Mouse (Mus musculus) forebrain, embryonic 16.5 days (tissue): Measurements from ENCODE around the gene Rnf227. TPM values are rescaled to one million over a fixed set of nuclear protein-coding genes. Genes with fewer than 3 reads are reported as not detected.

ENCODE experiments used
- ATAC-seq: fragments of 200-750 bp; cut with Nextera tagmentation; 2 replicates; pipeline ENCODE4 v1.8.0; 2017; ENCODE audit warnings: mild to moderate bottlenecking, moderate library complexity
- H3K27ac ChIP-seq: fragments of 300-500 bp; sonication (generic); 2 replicates; pipeline ENCODE4 v1.5.1; 2014; ENCODE audit warnings: low read length, control low read depth
- H3K27me3 ChIP-seq: fragments of 300-500 bp; sonication (generic); replicated peaks from 2 replicates; pipeline ENCODE4 v1.6.1; 2014; ENCODE audit warnings: low read length; ENCODE audit not compliant: control insufficient read depth, insufficient read depth
- H3K36me3 ChIP-seq: fragments of 300-500 bp; sonication (generic); 2 replicates; pipeline ENCODE4 v1.6.1; 2014; ENCODE audit not compliant: control insufficient read depth, insufficient read depth
- H3K4me1 ChIP-seq: fragments of 300-500 bp; sonication (generic); replicated peaks from 2 replicates; pipeline ENCODE4 v1.6.1; 2014; ENCODE audit warnings: low read length; ENCODE audit not compliant: control insufficient read depth, insufficient read depth
- H3K4me2 ChIP-seq: fragments of 300-500 bp; sonication (generic); 2 replicates; pipeline ENCODE4 v1.6.1; 2014; ENCODE audit warnings: mild to moderate bottlenecking, low read length, control low read depth
- H3K4me3 ChIP-seq: fragments of 300-500 bp; sonication (generic); replicated peaks from 2 replicates; pipeline ENCODE4 v1.5.1; 2014; ENCODE audit warnings: mild to moderate bottlenecking, low read length, control low read depth
- H3K9ac ChIP-seq: fragments of 300-500 bp; sonication (generic); replicated peaks from 2 replicates; pipeline ENCODE4 v1.6.1; 2014; ENCODE audit warnings: low read depth, low read length, control low read depth
- H3K9me3 ChIP-seq: fragments of 300-500 bp; sonication (generic); 2 replicates; pipeline ENCODE4 v1.6.1; 2016; ENCODE audit warnings: low read length; ENCODE audit not compliant: control insufficient read depth
- WGBS: fragments of 180-500 bp; shearing (Covaris S2); extraction: QIAGEN DNeasy Blood & Tissue Kit; methylation state at CpG from one replicate; pipeline ENCODE4 v1.1.7; 2014; 5-methylcytosine and 5-hydroxymethylcytosine counted together
- polyA plus RNA-seq: library from polyadenylated mRNA; unstranded; fragments of >200 nt; fragmentation: Nextera tagmentation; extraction: Ambion mirVana; gene quantifications from 2 replicates; pipeline ENCODE4 v1.2.1, GENCODE M21; 2015

The Rnf227 gene
- polyA plus RNA-seq, 1 experiment from 2014 or later = 144 TPM

DNA sequence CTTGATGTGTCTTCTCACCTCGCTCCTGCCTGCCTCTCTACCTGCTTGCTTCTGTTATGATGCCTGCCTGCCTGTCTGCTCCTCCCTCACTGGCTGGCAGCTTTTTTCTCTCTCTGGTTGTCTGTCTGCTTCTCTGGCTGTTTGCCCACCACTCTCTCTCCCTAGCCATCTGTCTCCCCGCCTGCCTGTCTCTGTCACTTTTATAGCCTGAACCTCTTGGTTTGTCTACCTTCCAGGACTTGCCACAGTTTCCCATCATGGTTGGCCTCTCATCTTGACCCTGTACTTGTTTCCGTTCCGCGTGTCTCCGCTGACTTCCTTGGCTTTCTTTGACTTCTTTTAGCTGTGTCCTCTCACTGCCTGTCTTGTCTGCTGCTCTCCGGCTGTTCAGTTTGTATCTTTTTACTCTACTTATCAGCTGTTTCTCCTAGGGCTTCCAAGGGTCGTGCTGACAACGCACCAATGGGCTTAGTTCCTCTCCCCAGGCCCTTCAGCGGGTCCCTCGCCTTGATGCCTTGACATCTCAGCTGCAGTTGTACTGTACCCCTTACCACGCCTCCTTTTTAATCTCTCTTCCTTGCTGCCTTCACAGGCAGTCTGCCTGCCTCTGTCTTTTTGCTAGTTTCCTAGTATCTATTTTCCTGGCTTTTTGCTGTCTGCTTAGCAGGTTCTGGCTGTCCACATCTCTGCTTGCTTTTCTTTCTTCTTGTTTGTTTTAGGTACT, 32.0 kb downstream of the Rnf227 start:
- H3K9ac ChIP-seq = peak overlapping the region; percentile 41; the same call in 1 of the 2 replicates
- H3K9me3 ChIP-seq = no peaks in the 10 kb centered on the region
- peaks cover 27% of the 10 kb centered on the region for H3K4me1 ChIP-seq
- no peaks in the 10 kb centered on the region for H3K27me3 ChIP-seq
- no peaks in the 10 kb centered on the region for H3K36me3 ChIP-seq
- WGBS = 29% methylated on average over 12 of the region's 12 CpGs
- H3K27ac ChIP-seq = peak overlapping the region; percentile 95
- ATAC-seq = peak; percentile 43
- peak overlapping the region; percentile 45 for H3K4me2 ChIP-seq
- H3K4me3 ChIP-seq = peak overlapping the region; percentile 2; the same call in 1 of the 2 replicates

DNA sequence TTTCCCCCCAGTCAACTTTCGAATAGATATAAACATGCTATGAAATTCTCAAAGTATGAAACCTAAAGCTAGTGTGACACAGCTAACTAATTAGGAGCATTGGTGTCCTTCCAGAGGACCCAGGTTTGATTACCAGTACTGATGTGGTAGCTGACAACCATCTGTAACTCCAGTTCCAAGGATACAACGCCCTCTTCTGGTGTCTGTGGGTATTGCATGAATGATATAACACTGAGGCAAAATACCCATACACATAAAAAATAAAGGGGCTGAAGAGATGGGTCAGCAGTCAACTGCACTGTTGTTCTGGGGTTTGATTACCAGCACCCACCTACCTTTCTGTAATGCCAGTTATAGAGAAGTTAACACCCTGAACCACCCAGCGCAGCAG, 32.5 kb downstream of the Rnf227 start:
- Histone ChIP-seq H3K27ac (peak overlapping the region; percentile 95), H3K4me1 (peaks cover 27% of the 10 kb centered on the region), H3K9me3 (no peaks in the 10 kb centered on the region), H3K9ac (no peak overlapping the region), H3K4me3 (no peak overlapping the region), H3K27me3 (no peaks in the 10 kb centered on the region), H3K36me3 (no peaks in the 10 kb centered on the region), H3K4me2 (no peak overlapping the region)
- ATAC-seq = no peak
- 64% methylated on average over 3 of the region's 3 CpGs for whole genome bisulfite sequencing

DNA sequence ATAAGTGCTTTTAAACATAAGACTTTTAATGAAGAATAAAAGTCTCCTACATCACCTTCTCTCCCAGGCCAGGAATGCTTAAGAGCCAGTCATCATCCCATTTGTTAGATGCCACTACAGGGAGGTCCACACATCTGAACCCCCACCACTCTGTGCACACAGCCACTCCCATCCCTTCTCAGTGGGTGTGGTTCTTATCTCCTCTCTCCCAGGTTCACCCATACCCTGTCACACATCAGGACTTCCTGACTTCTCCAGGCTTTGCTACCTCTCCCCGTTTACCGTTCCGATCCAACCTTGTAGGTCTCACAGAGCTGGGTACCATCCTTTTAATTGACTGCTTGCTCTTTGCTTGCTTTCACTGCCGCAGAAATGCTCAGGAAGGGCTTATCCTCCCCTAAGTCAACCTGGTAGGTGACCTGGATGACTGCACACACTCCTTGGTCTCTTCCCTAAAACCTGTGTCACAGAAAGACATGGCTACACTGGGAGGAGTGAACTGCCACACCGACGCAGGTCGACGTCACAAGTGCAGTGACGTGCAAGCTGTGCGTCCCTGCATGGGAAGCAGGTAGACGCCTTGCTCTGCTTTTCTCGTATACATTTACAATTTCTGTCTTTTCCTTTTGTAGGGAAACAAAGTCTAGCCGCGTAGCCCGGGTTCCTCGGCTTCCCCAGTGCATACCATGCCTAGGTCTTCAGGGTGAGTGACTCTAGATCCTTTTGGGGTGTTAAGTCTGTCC, 33.1 kb downstream of the Rnf227 start:
- 92% methylated on average over 16 of the region's 16 CpGs for WGBS
- Histone ChIP-seq H3K4me3 (no peak overlapping the region), H3K9ac (no peak overlapping the region), H3K27me3 (no peaks in the 10 kb centered on the region), H3K4me2 (no peak overlapping the region), H3K36me3 (no peaks in the 10 kb centered on the region), H3K9me3 (no peaks in the 10 kb centered on the region), H3K4me1 (peaks cover 27% of the 10 kb centered on the region), H3K27ac (peak overlapping the region; percentile 95)
- no peak for ATAC-seq

DNA sequence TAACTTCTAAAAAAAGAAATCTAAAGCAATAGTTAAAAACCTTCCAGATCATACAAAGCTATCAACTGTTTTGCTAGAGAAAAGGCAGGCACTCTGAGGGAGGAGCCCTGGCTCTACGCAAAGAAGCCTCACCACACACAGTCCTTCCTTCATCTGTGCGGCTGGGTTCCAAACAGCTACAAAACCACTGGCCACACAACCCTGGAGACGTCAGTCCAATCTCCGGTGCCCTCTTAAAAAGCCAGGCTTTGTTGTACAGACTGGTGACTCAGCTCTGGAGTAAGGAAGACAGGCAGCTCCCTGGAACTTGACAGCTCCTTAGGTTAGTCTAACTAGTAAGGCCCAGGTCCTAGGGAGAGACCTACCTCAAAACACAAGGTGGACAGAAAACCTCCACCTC, 35.4 kb downstream of the Rnf227 start:
- WGBS = 86% methylated on average over 4 of the region's 4 CpGs

DNA sequence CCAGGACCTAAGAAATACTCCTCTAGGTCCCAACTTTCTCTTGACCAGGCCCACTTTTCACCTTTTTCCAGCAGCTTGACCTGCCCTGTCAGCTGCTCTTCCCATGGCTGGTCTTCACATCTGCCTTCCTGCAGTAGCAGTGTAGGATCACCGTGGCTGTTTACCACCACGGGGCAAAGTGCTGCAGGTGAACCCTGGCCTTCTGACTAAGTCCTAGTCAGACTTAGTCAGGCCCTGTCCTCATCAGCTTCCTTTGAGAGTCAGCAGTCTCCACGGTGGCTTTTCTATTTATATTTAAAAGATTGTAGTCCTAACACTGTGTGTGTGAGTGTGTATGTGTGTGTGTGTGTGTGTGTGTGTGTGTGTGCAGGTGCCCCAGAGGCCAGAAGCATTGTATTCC, 37.5 kb downstream of the Rnf227 start:
- Histone ChIP-seq H3K27me3 (no peaks in the 10 kb centered on the region), H3K27ac (no peak overlapping the region), H3K4me3 (no peak overlapping the region), H3K4me2 (no peak overlapping the region), H3K9ac (no peak overlapping the region), H3K4me1 (peaks cover 8% of the 10 kb centered on the region), H3K9me3 (no peaks in the 10 kb centered on the region), H3K36me3 (no peaks in the 10 kb centered on the region)
- 82% methylated on average over 3 of the region's 3 CpGs for WGBS
- ATAC-seq = no peak

More for the DNA sequence above, 35.4 kb downstream of the Rnf227 start:
- no peaks in the 10 kb centered on the region for H3K9me3 ChIP-seq
- H3K4me2 ChIP-seq = no peak overlapping the region
- H3K27me3 ChIP-seq = no peaks in the 10 kb centered on the region
- H3K9ac ChIP-seq = no peak overlapping the region
- H3K36me3 ChIP-seq = no peaks in the 10 kb centered on the region
- peaks cover 24% of the 10 kb centered on the region for H3K4me1 ChIP-seq
- ATAC-seq = no peak
- no peak overlapping the region for H3K27ac ChIP-seq
- no peak overlapping the region for H3K4me3 ChIP-seq

DNA sequence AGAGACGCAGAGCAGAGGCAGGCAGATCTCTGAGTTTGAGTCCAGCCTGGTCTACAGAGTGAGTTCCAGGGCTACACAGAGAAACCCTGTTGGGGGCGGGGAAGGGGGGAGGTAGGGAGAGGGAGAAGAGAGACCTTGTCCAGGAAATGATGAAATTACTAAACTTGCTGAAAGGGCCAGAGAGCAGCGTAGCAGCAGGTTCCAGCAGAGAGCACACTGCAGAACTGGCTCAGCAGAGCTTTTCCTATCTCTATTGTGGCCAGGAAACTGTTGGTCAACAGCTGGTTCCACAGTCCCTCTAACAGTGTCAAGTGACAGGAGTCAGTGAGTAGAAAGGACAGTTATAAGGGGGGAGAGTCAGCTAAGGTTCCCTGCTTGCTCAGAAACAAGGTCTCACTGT, 39.3 kb downstream of the Rnf227 start:
- Histone ChIP-seq H3K27ac (no peak overlapping the region), H3K4me1 (peaks cover 5% of the 10 kb centered on the region; the same call in 1 of the 2 replicates), H3K4me3 (no peak overlapping the region), H3K4me2 (no peak overlapping the region), H3K36me3 (no peaks in the 10 kb centered on the region), H3K9me3 (no peaks in the 10 kb centered on the region), H3K9ac (no peak overlapping the region), H3K27me3 (no peaks in the 10 kb centered on the region)
- 88% methylated on average over 3 of the region's 3 CpGs for WGBS
- ATAC-seq = no peak

DNA sequence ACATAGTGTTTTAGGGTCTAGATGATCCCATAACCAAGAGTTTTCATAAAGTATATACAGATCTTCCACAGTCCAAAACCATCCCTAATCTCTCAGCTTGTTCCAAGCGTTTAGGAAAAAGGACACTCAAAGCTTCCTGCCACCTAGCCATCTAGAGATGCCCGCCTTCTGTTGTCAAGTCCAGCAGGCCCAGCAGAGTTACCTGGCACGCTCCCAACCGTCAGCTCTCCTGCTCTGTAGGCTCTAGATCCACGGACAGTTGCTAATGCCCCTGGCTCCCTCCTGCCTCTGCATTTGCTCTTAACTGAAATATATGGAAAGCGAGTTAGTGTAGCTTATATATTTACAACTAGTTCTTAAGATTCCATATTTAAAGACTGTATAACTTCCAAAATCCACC, 41.1 kb downstream of the Rnf227 start:
- no peak overlapping the region for H3K27ac ChIP-seq
- H3K4me1 ChIP-seq = peaks cover 5% of the 10 kb centered on the region; the same call in 1 of the 2 replicates
- no peak overlapping the region for H3K9ac ChIP-seq
- no peak overlapping the region for H3K4me2 ChIP-seq
- H3K36me3 ChIP-seq = no peaks in the 10 kb centered on the region
- ATAC-seq = no peak
- H3K9me3 ChIP-seq = no peaks in the 10 kb centered on the region
- no peak overlapping the region for H3K4me3 ChIP-seq
- WGBS = 71% methylated on average over 6 of the region's 6 CpGs
- no peaks in the 10 kb centered on the region for H3K27me3 ChIP-seq

DNA sequence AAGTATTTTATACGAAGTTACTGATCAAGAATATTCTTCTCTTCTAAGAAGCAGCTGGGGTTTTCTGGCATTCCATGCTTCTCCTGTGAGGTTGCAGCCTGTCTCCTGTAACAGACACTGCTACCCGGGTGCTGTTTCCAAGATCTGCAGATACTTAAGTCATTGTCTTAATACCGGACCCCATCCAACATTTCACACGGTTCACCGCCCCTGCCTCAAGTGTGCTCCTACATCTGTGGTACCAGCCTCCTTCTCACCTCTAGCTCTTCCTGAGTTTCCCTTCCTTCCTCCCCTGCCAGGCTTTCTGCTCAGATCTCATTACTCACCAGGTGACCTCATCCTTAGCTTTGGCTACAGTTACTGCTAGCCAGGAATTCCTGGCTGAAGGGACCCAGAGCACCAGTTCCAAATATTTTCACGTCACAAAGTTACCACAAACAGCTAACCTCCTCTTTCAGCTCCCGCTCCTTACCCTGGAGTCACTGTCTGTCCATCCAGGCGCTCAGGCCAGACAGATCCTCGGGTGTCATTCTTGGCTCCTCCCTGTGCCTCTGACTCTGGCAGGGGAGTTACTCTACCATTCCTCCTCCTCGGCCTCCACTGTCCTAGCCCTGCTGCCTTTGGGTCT, 42.3 kb downstream of the Rnf227 start:
- Histone ChIP-seq H3K4me1 (peaks cover 5% of the 10 kb centered on the region; the same call in 1 of the 2 replicates), H3K27ac (no peak overlapping the region), H3K4me2 (no peak overlapping the region), H3K9ac (no peak overlapping the region), H3K4me3 (no peak overlapping the region), H3K36me3 (no peaks in the 10 kb centered on the region), H3K27me3 (no peaks in the 10 kb centered on the region), H3K9me3 (no peaks in the 10 kb centered on the region)
- no peak for ATAC-seq
- 50% methylated on average over 10 of the region's 10 CpGs for WGBS

DNA sequence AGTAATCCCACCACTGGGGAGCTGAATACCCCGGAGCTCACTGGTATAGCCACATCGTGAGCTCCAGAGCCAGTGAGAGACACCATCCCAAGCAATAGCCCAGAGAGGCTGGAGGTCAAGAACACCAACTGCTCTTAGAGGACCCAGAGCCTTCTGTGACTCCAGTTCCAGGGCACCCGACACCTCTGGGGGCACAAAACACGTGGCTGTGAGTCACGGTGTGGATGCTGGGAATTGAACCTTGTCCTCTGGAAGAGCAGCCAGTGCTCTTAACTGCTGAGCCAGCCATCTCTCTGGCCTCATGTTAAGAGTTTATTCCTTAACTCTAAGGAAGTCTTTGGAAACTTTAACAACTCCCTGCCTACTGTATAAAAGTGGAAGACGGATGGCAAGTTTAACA, 44.7 kb downstream of the Rnf227 start:
- no peaks in the 10 kb centered on the region for H3K9me3 ChIP-seq
- no peak overlapping the region for H3K9ac ChIP-seq
- H3K4me3 ChIP-seq = no peak overlapping the region
- ATAC-seq = no peak
- 89% methylated on average over 6 of the region's 6 CpGs for WGBS
- no peak overlapping the region for H3K27ac ChIP-seq
- H3K27me3 ChIP-seq = no peaks in the 10 kb centered on the region
- peaks cover 10% of the 10 kb centered on the region for H3K4me1 ChIP-seq
- H3K4me2 ChIP-seq = no peak overlapping the region
- no peaks in the 10 kb centered on the region for H3K36me3 ChIP-seq
